Mouse (Mus musculus): ENCODE results near the gene Nlrp9b. TPM values are rescaled to one million over a fixed set of nuclear protein-coding genes. Genes with fewer than 3 reads are reported as not detected.

Gene Nlrp9b
- under 1 TPM in 1 of 2 experiments, not detected in 1; 0.44 TPM for polyA plus RNA-seq (2017; shearing (Covaris generic))

GRCm38 (mm10) chr7:19991165-19991564 is at the start of gene Nlrp9b:
Gene Nlrp9b, plus strand, starts transcription at chr7:19991465.

DNA sequence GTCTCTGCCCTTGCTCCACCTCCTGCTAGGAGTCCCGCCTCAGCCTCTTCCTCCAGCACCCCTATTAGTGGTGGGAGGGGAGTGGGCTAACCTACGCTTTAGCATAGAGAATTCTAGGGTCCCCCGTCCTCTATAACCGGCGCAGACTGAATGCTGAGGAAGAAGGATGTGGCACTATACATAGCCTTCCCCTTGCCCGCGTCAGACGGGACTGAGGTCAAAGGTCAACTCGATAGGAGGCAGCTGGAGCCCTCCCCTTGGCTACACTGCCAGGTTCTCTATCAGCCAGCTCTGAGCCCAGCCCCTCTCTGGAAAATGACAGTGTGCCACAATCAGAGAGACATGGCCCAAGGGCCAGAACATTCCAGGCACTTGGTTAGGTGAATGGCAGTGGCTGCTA is 40.7 kb upstream of the Nlrp9b start, which contains the start of gene Igsf23:
Igsf23 (minus strand) TSS at position 168 of the 400 bp plus-strand sequence.

GRCm38 (mm10) chr7:19964985-19965579 is 26.2 kb upstream of the Nlrp9b start, which contains the start of gene Ceacam20:
Gene Ceacam20, plus strand, starts transcription at chr7:19965412.

GRCm38 (mm10) chr7:20099380-20099779 is 108.1 kb downstream of the Nlrp9b start, which contains the start of gene Vmn1r91:
Gene Vmn1r91, plus strand, starts transcription at chr7:20099680.

GRCm38 (mm10) chr7:20122479-20122878 is 131.2 kb downstream of the Nlrp9b start, which contains the start of gene Gm16442:
Gene Gm16442, minus strand, starts transcription at chr7:20122579.

Other genes starting within 250 kb of the Nlrp9b start
- gene Nectin2, start 241.0 kb upstream of the Nlrp9b start, polyA plus RNA-seq (2017; shearing (Covaris generic)): 1 to 10 TPM in 1 of 2 experiments, under 1 TPM in 1; 0.47 to 1.9 TPM
- gene Bcam, start 220.4 kb upstream of the Nlrp9b start, polyA plus RNA-seq (2017; shearing (Covaris generic)): 1 to 10 TPM; 5.2 to 5.4 TPM
- 1 to 10 TPM in 1 of 2 experiments, not detected in 1; 1.4 TPM for gene Cblc, start 194.7 kb upstream of the Nlrp9b start, polyA plus RNA-seq (2017; shearing (Covaris generic))
- 100 to 1,000 TPM; 131 to 135 TPM for gene Bcl3, start 168.7 kb upstream of the Nlrp9b start, polyA plus RNA-seq (2017; shearing (Covaris generic))
- gene Gm19345, start 139.5 kb upstream of the Nlrp9b start, polyA plus RNA-seq (2017; shearing (Covaris generic)): under 1 TPM; 0.20 to 0.81 TPM
- gene Ceacam16, start 130.2 kb upstream of the Nlrp9b start, polyA plus RNA-seq (2017; shearing (Covaris generic)): 1 to 10 TPM in 1 of 2 experiments, under 1 TPM in 1; 0.48 to 1.1 TPM
- not detected for gene Ceacam19, start 103.5 kb upstream of the Nlrp9b start, polyA plus RNA-seq (2017; shearing (Covaris generic))
- 10 to 100 TPM; 31.2 to 36.7 TPM for gene Pvr, start 70.3 kb upstream of the Nlrp9b start, polyA plus RNA-seq (2017; shearing (Covaris generic))
- 10 to 100 TPM; 33.0 to 37.6 TPM for gene Igsf23, start 40.7 kb upstream of the Nlrp9b start, polyA plus RNA-seq (2017; shearing (Covaris generic))
- not detected for gene Ceacam20, start 26.1 kb upstream of the Nlrp9b start, polyA plus RNA-seq (2017; shearing (Covaris generic))
- under 1 TPM; 0.11 to 0.22 TPM for gene Vmn1r91, start 108.2 kb downstream of the Nlrp9b start, polyA plus RNA-seq (2017; shearing (Covaris generic))
- not detected for gene Gm16442, start 131.1 kb downstream of the Nlrp9b start, polyA plus RNA-seq (2017; shearing (Covaris generic))
- gene Vmn1r93, start 147.6 kb downstream of the Nlrp9b start, polyA plus RNA-seq (2017; shearing (Covaris generic)): not detected
- not detected for gene Vmn1r94, start 176.9 kb downstream of the Nlrp9b start, polyA plus RNA-seq (2017; shearing (Covaris generic))
- gene Vmn1r95, start 202.2 kb downstream of the Nlrp9b start, polyA plus RNA-seq (2017; shearing (Covaris generic)): not detected
- gene Gm6164, start 214.1 kb downstream of the Nlrp9b start, polyA plus RNA-seq (2017; shearing (Covaris generic)): not detected
- not detected for gene Gm4498, start 242.4 kb downstream of the Nlrp9b start, polyA plus RNA-seq (2017; shearing (Covaris generic))

Measured in activated CD4-positive, CD25-positive, alpha-beta regulatory T cell (primary cell).